Mouse (Mus musculus): ENCODE data around the gene Zdhhc22. TPM values are rescaled to one million over a fixed set of nuclear protein-coding genes. Genes with fewer than 3 reads are reported as not detected.

The Zdhhc22 gene
- polyA plus RNA-seq, 1 experiment, result 29.3 TPM

- WGBS, result 20% methylated on average over 15 of the region's 15 CpGs
These were observed 12.4 kb downstream of the Zdhhc22 start for GRCm38 (mm10) chr12:86977833-86978232.

GRCm38 (mm10) chr12:86976511-86977168, 13.6 kb downstream of the Zdhhc22 start:
- DNase-seq, result no peak
- 68% methylated on average over 6 of the region's 6 CpGs for WGBS
- no peak overlapping the region for H3K4me3 ChIP-seq (replicated peaks; ENCODE audit: insufficient read depth, low read depth, low read length)
- no peak overlapping the region for H3K27ac ChIP-seq (ENCODE audit: insufficient read depth, low read length)
- peaks cover 38% of the 10 kb centered on the region for H3K4me1 ChIP-seq (ENCODE audit: control insufficient read depth, insufficient read depth, low read length)
- no peaks in the 10 kb centered on the region for H3K27me3 ChIP-seq (ENCODE audit: control insufficient read depth, insufficient read depth, low read length)
- TF ChIP-seq POLR2A (IDR thresholded peaks at IDR 0.05; ENCODE audit: borderline replicate concordance, insufficient read depth, low read length) (no peak), CTCF (IDR thresholded peaks at IDR 0.05; ENCODE audit: borderline replicate concordance, insufficient read depth, low read depth, low read length) (peak; percentile 53)

More at GRCm38 (mm10) chr12:86977833-86978232, 12.4 kb downstream of the Zdhhc22 start:
- DNase-seq, result peak; percentile 66 to 67
- H3K27me3 ChIP-seq (ENCODE audit: control insufficient read depth, insufficient read depth, low read length), result no peaks in the 10 kb centered on the region
- TF ChIP-seq CTCF (IDR thresholded peaks at IDR 0.05; ENCODE audit: borderline replicate concordance, insufficient read depth, low read depth, low read length), result no peak
- no peak for TF ChIP-seq POLR2A (IDR thresholded peaks at IDR 0.05; ENCODE audit: borderline replicate concordance, insufficient read depth, low read length)
- H3K4me1 ChIP-seq (ENCODE audit: control insufficient read depth, insufficient read depth, low read length), result peaks cover 32% of the 10 kb centered on the region
- no peak overlapping the region for H3K27ac ChIP-seq (ENCODE audit: insufficient read depth, low read length)
- H3K4me3 ChIP-seq (replicated peaks; ENCODE audit: insufficient read depth, low read depth, low read length), result no peak overlapping the region

- H3K27me3 ChIP-seq (ENCODE audit: control insufficient read depth, insufficient read depth, low read length), result no peaks in the 10 kb centered on the region
- no peak for TF ChIP-seq CTCF (IDR thresholded peaks at IDR 0.05; ENCODE audit: borderline replicate concordance, insufficient read depth, low read depth, low read length)
- no peak for TF ChIP-seq POLR2A (IDR thresholded peaks at IDR 0.05; ENCODE audit: borderline replicate concordance, insufficient read depth, low read length)
- DNase-seq, result no peak
- H3K4me3 ChIP-seq (replicated peaks; ENCODE audit: insufficient read depth, low read depth, low read length), result no peak overlapping the region
- peaks cover 38% of the 10 kb centered on the region for H3K4me1 ChIP-seq (ENCODE audit: control insufficient read depth, insufficient read depth, low read length)
- 66% methylated on average over 10 of the region's 10 CpGs for WGBS
- H3K27ac ChIP-seq (ENCODE audit: insufficient read depth, low read length), result 0 out of 2 replicates have a peak overlapping the region, but pooled peaks have one; percentile 93
These were observed 14.5 kb downstream of the Zdhhc22 start for GRCm38 (mm10) chr12:86975761-86976160.

- peaks cover 41% of the 10 kb centered on the region for H3K4me1 ChIP-seq (ENCODE audit: control insufficient read depth, insufficient read depth, low read length)
- peak overlapping the region; percentile 93 for H3K27ac ChIP-seq (ENCODE audit: insufficient read depth, low read length)
- peak overlapping the region; percentile 40 for H3K4me3 ChIP-seq (replicated peaks; ENCODE audit: insufficient read depth, low read depth, low read length)
- peak; percentile 88 to 94 for DNase-seq
- WGBS, result 4% methylated on average over 40 of the region's 40 CpGs
- no peaks in the 10 kb centered on the region for H3K27me3 ChIP-seq (ENCODE audit: control insufficient read depth, insufficient read depth, low read length)
- TF ChIP-seq POLR2A (IDR thresholded peaks at IDR 0.05; ENCODE audit: borderline replicate concordance, insufficient read depth, low read length) (peak; percentile 30; the same call in 1 of the 2 replicates), CTCF (IDR thresholded peaks at IDR 0.05; ENCODE audit: borderline replicate concordance, insufficient read depth, low read depth, low read length) (peak; percentile 91)
These were observed 15.6 kb downstream of the Zdhhc22 start for GRCm38 (mm10) chr12:86974387-86975288.

- H3K4me3 ChIP-seq (replicated peaks; ENCODE audit: insufficient read depth, low read depth, low read length), result no peak overlapping the region
- H3K27ac ChIP-seq (ENCODE audit: insufficient read depth, low read length), result peak overlapping the region; percentile 93
- peak in 1 of 2 experiments; percentile 51 for DNase-seq
- WGBS, result 7% methylated on average over 8 of the region's 8 CpGs
- no peaks in the 10 kb centered on the region for H3K27me3 ChIP-seq (ENCODE audit: control insufficient read depth, insufficient read depth, low read length)
- TF ChIP-seq CTCF (IDR thresholded peaks at IDR 0.05; ENCODE audit: borderline replicate concordance, insufficient read depth, low read depth, low read length) (no peak), POLR2A (IDR thresholded peaks at IDR 0.05; ENCODE audit: borderline replicate concordance, insufficient read depth, low read length) (no peak)
- peaks cover 41% of the 10 kb centered on the region for H3K4me1 ChIP-seq (ENCODE audit: control insufficient read depth, insufficient read depth, low read length)
These were observed 16.5 kb downstream of the Zdhhc22 start for GRCm38 (mm10) chr12:86973706-86974105.

GRCm38 (mm10) chr12:86973216-86973615, 17.0 kb downstream of the Zdhhc22 start:
- under 1% methylated on average over 7 of the region's 7 CpGs for WGBS
- peaks cover 44% of the 10 kb centered on the region for H3K4me1 ChIP-seq (ENCODE audit: control insufficient read depth, insufficient read depth, low read length)
- H3K27me3 ChIP-seq (ENCODE audit: control insufficient read depth, insufficient read depth, low read length), result no peaks in the 10 kb centered on the region
- DNase-seq, result peak; percentile 96 to 98
- no peak for TF ChIP-seq POLR2A (IDR thresholded peaks at IDR 0.05; ENCODE audit: borderline replicate concordance, insufficient read depth, low read length)
- TF ChIP-seq CTCF (IDR thresholded peaks at IDR 0.05; ENCODE audit: borderline replicate concordance, insufficient read depth, low read depth, low read length), result no peak
- no peak overlapping the region for H3K4me3 ChIP-seq (replicated peaks; ENCODE audit: insufficient read depth, low read depth, low read length)
- peak overlapping the region; percentile 53 for H3K27ac ChIP-seq (ENCODE audit: insufficient read depth, low read length)

GRCm38 (mm10) chr12:86971089-86971488, 19.1 kb downstream of the Zdhhc22 start:
- 96% methylated on average over 7 of the region's 7 CpGs for WGBS
- no peak for DNase-seq
- H3K27ac ChIP-seq (ENCODE audit: insufficient read depth, low read length), result no peak overlapping the region
- H3K27me3 ChIP-seq (ENCODE audit: control insufficient read depth, insufficient read depth, low read length), result no peaks in the 10 kb centered on the region
- TF ChIP-seq CTCF (IDR thresholded peaks at IDR 0.05; ENCODE audit: borderline replicate concordance, insufficient read depth, low read depth, low read length) (no peak), POLR2A (IDR thresholded peaks at IDR 0.05; ENCODE audit: borderline replicate concordance, insufficient read depth, low read length) (no peak)
- peaks cover 41% of the 10 kb centered on the region for H3K4me1 ChIP-seq (ENCODE audit: control insufficient read depth, insufficient read depth, low read length)
- no peak overlapping the region for H3K4me3 ChIP-seq (replicated peaks; ENCODE audit: insufficient read depth, low read depth, low read length)

Data from cerebellum, adult 2 months (tissue).